Mouse (Mus musculus): ENCODE data around the gene Rad9a. TPM values are rescaled to one million over a fixed set of nuclear protein-coding genes. Genes with fewer than 3 reads are reported as not detected.
A peak's percentile ranks its signal among the peaks of the same experiment; 100 is the strongest.

The Rad9a gene
- total RNA-seq, 2 experiments from 2014 or later: 19.7 to 28.0 TPM

DNA sequence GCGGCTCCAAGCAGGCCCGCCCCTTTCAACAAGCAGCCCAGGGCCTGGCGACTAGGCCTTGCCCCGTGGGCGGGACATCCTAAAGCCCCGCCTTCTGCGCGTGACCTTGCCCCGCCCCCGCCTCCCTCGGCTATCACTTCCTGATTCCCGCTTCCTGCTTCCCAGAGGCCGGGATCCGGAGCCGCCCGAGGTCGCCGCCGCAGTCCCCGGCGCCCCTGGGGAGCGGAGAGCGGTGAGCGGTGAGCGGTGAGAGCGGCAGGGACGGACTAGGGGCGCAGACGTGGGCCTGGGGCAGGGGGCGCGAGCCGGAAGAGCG, 53.0 kb downstream of the Rad9a start, which contains the start of gene Coro1b:
Gene Coro1b (plus strand): TSS at position 129 of the 316 bp plus-strand sequence.
- peak; percentile 91 for ATAC-seq (replicated peaks; ENCODE audit: poor library complexity)

DNA sequence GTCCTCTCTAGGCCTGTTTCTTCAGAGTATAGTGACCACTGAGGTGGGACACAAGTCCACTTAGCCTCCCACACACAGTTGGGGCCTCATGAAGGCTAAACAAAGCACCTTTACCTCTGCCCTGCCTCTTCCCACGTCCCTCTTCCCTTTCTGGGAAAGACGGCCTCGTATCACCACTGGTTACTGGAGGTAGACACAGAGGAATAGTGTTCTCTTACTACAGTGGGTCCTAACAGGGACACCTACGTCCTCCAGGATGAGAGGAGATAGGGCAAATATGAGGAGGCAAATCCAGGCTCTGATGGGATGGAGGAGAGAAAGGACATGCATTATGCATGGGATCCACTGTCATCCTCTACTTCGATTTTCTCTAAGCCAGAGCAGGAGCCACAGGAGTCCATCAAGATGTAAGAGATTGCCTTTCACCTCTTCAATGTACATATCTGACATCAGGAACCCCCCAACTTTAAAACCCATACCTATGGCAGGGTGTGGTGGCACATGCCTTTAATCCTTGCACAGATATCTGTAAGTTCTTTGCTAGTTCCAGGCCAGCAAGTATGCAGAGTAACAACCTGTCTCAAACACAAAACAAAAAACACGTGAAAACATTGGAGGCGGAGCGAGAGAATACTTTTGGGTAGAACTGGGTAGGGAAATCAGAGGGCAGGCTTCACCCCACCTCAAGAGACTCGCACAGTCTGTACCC, 53.5 kb downstream of the Rad9a start:
- ATAC-seq (replicated peaks; ENCODE audit: poor library complexity): no peak

DNA sequence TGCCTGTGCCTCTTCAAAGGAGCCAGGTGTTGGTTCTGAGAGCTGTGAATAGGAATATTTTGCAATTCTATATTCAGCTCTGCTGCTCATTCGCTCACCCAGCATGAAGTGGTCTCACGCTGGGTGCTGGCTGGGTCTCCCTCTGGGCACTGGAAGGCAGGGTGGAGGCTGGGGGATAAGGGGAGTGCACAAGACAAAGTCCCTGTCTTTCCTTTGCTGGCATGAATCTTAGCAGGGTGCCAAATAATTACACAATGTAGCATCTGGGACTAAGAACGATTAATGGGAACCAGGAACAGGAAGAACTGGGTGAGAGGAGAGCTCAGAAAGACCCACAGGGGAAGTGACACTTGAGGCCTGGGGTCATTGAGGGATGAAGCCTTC, 54.4 kb downstream of the Rad9a start:
- ATAC-seq (replicated peaks; ENCODE audit: poor library complexity): peak; percentile 24; the same call in 1 of the 2 replicates

DNA sequence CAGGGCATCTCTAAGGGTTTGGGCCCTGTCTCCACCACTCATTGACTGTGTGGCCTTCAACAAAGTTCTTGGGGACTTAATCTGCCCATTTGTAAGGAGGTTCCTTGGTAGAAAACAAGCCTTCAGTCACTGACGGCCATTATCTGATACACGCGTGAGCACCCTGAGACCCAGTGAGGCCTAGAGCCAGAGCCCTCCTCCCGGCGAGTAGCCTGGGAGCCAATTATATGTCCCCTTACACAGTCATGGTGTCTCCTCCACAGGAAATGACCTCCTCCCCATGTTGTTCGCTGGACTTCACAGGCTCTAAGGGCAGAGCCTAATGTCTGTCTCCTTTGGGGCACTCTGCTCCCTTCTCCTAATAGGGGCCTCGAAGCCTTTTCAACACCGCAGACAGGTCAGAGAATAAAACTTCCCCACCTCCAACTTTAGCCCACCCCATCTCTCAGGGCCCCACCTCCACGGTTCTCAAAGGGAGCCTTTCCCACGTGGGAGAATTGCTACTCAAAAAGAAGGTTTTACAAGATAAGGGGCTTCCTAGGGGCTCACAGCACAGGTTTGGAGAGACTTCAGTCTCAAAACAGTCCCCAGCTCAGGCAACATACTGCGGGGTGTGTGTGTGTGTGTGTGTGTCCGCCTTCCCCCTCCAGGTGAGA, 55.0 kb downstream of the Rad9a start:
- ATAC-seq (replicated peaks; ENCODE audit: poor library complexity): no peak

DNA sequence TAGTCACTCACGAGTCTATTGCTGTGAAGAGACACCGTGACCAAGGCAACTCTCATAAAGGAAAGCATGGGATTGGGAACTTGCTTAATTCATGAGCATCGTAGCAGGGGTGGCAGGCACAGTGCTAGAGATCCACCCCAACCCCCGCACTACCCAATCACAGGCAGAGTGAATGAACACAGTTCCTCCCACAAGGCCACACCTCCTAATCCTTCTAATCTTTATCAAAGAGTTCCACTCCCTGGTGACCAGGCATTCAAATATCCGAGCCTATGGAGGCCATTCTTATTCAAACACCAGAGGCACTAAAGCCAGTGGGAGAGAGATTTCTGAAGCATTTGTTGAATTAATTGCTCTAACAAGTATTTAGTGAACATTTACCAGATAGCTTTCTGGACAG, 55.5 kb downstream of the Rad9a start:
- ATAC-seq (replicated peaks; ENCODE audit: poor library complexity): no peak

Other genes with a start within 250 kb of the Rad9a start
Only the 30 nearest of the 31 such genes appear.
- not detected in 2 replicates for gene Aldh3b2, start 229.3 kb downstream of the Rad9a start, total RNA-seq (2015)
- 0.25 TPM in 1 of 2 replicates, not detected in the other for gene Aldh3b2, start 229.3 kb downstream of the Rad9a start, total RNA-seq (2017)
- gene Acy3, start 215.1 kb downstream of the Rad9a start, total RNA-seq (2015): 3.4 and 3.9 TPM in 2 replicates
- gene Acy3, start 215.1 kb downstream of the Rad9a start, total RNA-seq (2017): 1.2 and 1.6 TPM in 2 replicates
- not detected in 2 replicates for gene Tbx10, start 208.9 kb downstream of the Rad9a start, total RNA-seq (2015)
- gene Tbx10, start 208.9 kb downstream of the Rad9a start, total RNA-seq (2017): not detected in 2 replicates
- 15.1 and 16.2 TPM in 2 replicates for gene Nudt8, start 201.1 kb downstream of the Rad9a start, total RNA-seq (2015)
- gene Nudt8, start 201.1 kb downstream of the Rad9a start, total RNA-seq (2017): 10.4 and 14.4 TPM in 2 replicates
- 0.57 and 1.5 TPM in 2 replicates for gene Gm49405, start 201.0 kb downstream of the Rad9a start, total RNA-seq (2015)
- 1.5 and 1.9 TPM in 2 replicates for gene Gm49405, start 201.0 kb downstream of the Rad9a start, total RNA-seq (2017)
- gene Doc2g, start 198.3 kb downstream of the Rad9a start, total RNA-seq (2015): 1.6 and 2.9 TPM in 2 replicates
- 1.3 and 2.9 TPM in 2 replicates for gene Doc2g, start 198.3 kb downstream of the Rad9a start, total RNA-seq (2017)
- 123 and 135 TPM in 2 replicates for gene Ndufv1, start 188.9 kb downstream of the Rad9a start, total RNA-seq (2015)
- 223 and 254 TPM in 2 replicates for gene Ndufv1, start 188.9 kb downstream of the Rad9a start, total RNA-seq (2017)
- 264 and 361 TPM in 2 replicates for gene Gstp1, start 163.7 kb downstream of the Rad9a start, total RNA-seq (2015)
- 79.8 and 88.4 TPM in 2 replicates for gene Gstp1, start 163.7 kb downstream of the Rad9a start, total RNA-seq (2017)
- gene Gstp2, start 155.6 kb downstream of the Rad9a start, total RNA-seq (2015): not detected in 2 replicates
- not detected in 2 replicates for gene Gstp2, start 155.6 kb downstream of the Rad9a start, total RNA-seq (2017)
- gene Gstp3, start 142.1 kb downstream of the Rad9a start, total RNA-seq (2015): 1.4 and 7.5 TPM in 2 replicates
- gene Gstp3, start 142.1 kb downstream of the Rad9a start, total RNA-seq (2017): 2.2 TPM in 2 replicates
- gene Cabp2, start 120.1 kb downstream of the Rad9a start, total RNA-seq (2015): not detected in 2 replicates
- gene Cabp2, start 120.1 kb downstream of the Rad9a start, total RNA-seq (2017): not detected in 2 replicates
- gene Cdk2ap2, start 104.5 kb downstream of the Rad9a start, total RNA-seq (2015): 112 and 126 TPM in 2 replicates
- gene Cdk2ap2, start 104.5 kb downstream of the Rad9a start, total RNA-seq (2017): 24.2 and 44.8 TPM in 2 replicates
- 7.8 and 11.2 TPM in 2 replicates for gene Pitpnm1, start 101.7 kb downstream of the Rad9a start, total RNA-seq (2015)
- 6.8 and 17.2 TPM in 2 replicates for gene Pitpnm1, start 101.7 kb downstream of the Rad9a start, total RNA-seq (2017)
- 61.9 and 66.4 TPM in 2 replicates for gene Aip, start 75.8 kb downstream of the Rad9a start, total RNA-seq (2015)
- gene Aip, start 75.8 kb downstream of the Rad9a start, total RNA-seq (2017): 24.4 and 31.1 TPM in 2 replicates
- not detected in 2 replicates for gene Gpr152, start 61.9 kb downstream of the Rad9a start, total RNA-seq (2015)
- gene Gpr152, start 61.9 kb downstream of the Rad9a start, total RNA-seq (2017): 0.10 TPM in 1 of 2 replicates, not detected in the other
- not detected in 2 replicates for gene Cabp4, start 57.6 kb downstream of the Rad9a start, total RNA-seq (2015)
- not detected in 2 replicates for gene Cabp4, start 57.6 kb downstream of the Rad9a start, total RNA-seq (2017)
- gene Coro1b, start 53.0 kb downstream of the Rad9a start, total RNA-seq (2015): 138 and 142 TPM in 2 replicates
- gene Coro1b, start 53.0 kb downstream of the Rad9a start, total RNA-seq (2017): 66.4 and 83.5 TPM in 2 replicates
- gene Ptprcap, start 48.1 kb downstream of the Rad9a start, total RNA-seq (2015): 96.4 and 114 TPM in 2 replicates
- 79.5 and 83.5 TPM in 2 replicates for gene Ptprcap, start 48.1 kb downstream of the Rad9a start, total RNA-seq (2017)
- gene Rps6kb2, start 38.3 kb downstream of the Rad9a start, total RNA-seq (2015): 21.6 and 22.1 TPM in 2 replicates
- gene Rps6kb2, start 38.3 kb downstream of the Rad9a start, total RNA-seq (2017): 23.1 and 30.2 TPM in 2 replicates
- 2.2 and 2.4 TPM in 2 replicates for gene Carns1, start 26.2 kb downstream of the Rad9a start, total RNA-seq (2015)
- 1.0 and 2.1 TPM in 2 replicates for gene Carns1, start 26.2 kb downstream of the Rad9a start, total RNA-seq (2017)
- 39.3 and 46.6 TPM in 2 replicates for gene Tbc1d10c, start 10.4 kb downstream of the Rad9a start, total RNA-seq (2015)
- gene Tbc1d10c, start 10.4 kb downstream of the Rad9a start, total RNA-seq (2017): 15.3 and 17.5 TPM in 2 replicates
- 395 and 413 TPM in 2 replicates for gene Ppp1ca, start 9.6 kb downstream of the Rad9a start, total RNA-seq (2015)
- 482 and 538 TPM in 2 replicates for gene Ppp1ca, start 9.6 kb downstream of the Rad9a start, total RNA-seq (2017)
- gene Clcf1, start 12.6 kb upstream of the Rad9a start, total RNA-seq (2015): 2.8 and 5.0 TPM in 2 replicates
- 1.3 and 3.0 TPM in 2 replicates for gene Clcf1, start 12.6 kb upstream of the Rad9a start, total RNA-seq (2017)
- not detected in 2 replicates for gene AC109138.7, start 12.7 kb upstream of the Rad9a start, total RNA-seq (2015)
- gene AC109138.7, start 12.7 kb upstream of the Rad9a start, total RNA-seq (2017): not detected in 2 replicates
- gene Pold4, start 30.2 kb upstream of the Rad9a start, total RNA-seq (2015): 53.6 and 55.0 TPM in 2 replicates
- 60.4 and 67.8 TPM in 2 replicates for gene Pold4, start 30.2 kb upstream of the Rad9a start, total RNA-seq (2017)
- 6.2 and 7.5 TPM in 2 replicates for gene Ssh3, start 67.5 kb upstream of the Rad9a start, total RNA-seq (2015)
- gene Ssh3, start 67.5 kb upstream of the Rad9a start, total RNA-seq (2017): 8.1 and 9.7 TPM in 2 replicates
- 1.7 and 3.8 TPM in 2 replicates for gene Ankrd13d, start 81.5 kb upstream of the Rad9a start, total RNA-seq (2015)
- gene Ankrd13d, start 81.5 kb upstream of the Rad9a start, total RNA-seq (2017): 1.9 and 5.7 TPM in 2 replicates
- 149 and 172 TPM in 2 replicates for gene Grk2, start 104.6 kb upstream of the Rad9a start, total RNA-seq (2015)
- gene Grk2, start 104.6 kb upstream of the Rad9a start, total RNA-seq (2017): 207 and 336 TPM in 2 replicates
- 59.0 and 64.3 TPM in 2 replicates for gene Kdm2a, start 196.6 kb upstream of the Rad9a start, total RNA-seq (2015)
- 58.3 and 60.2 TPM in 2 replicates for gene Kdm2a, start 196.6 kb upstream of the Rad9a start, total RNA-seq (2017)
- not detected in 2 replicates for gene Rhod, start 237.8 kb upstream of the Rad9a start, total RNA-seq (2015)
- gene Rhod, start 237.8 kb upstream of the Rad9a start, total RNA-seq (2017): not detected in 2 replicates